Mouse (Mus musculus): ENCODE data around the gene Phtf2.
A peak's percentile ranks its signal among the peaks of the same experiment; 100 is the strongest.
"Not testable (repeated sequence)": the region's sequence is repeated elsewhere in the genome, so short reads cannot be mapped to it uniquely, and the experiment has no call there.

The Phtf2 gene

DNA sequence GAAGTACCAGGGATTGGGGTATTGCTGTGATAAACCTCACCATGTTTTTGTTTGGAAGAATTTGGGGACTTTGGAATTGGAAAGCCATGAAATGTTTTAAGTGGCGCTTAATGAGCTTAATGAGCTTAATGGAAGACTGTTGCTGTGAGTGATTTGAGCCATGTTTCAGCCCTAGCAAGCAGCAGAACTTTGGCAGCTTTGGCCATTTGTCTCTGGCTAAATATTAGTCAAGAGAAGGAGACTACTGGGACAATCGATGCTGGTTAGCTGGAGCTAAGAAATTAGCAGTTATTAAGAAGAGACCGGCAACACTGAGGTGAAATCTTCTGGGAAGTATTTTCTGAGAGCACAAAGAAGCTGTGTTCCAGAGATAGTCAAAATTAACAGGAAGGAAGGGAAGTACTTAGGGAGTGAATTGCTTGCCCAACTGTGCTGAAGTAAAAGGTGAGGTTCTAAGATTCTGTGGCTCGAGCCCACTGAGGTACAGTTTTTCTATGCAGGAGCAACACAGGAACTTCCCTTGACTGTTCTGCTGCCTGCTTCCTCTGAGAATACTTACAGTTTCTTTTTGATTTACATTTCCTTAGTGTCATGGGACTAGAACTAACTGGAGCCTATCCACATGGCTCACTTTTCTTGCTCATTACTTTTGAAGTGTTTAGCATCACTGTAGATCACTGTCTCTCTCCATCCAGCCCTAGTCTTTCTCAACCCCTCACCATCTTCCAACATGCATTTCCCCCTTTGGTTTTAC, 17.5 kb downstream of the Phtf2 start:
- no peak for DNase-seq (ENCODE audit: low read depth, low spot score)

DNA sequence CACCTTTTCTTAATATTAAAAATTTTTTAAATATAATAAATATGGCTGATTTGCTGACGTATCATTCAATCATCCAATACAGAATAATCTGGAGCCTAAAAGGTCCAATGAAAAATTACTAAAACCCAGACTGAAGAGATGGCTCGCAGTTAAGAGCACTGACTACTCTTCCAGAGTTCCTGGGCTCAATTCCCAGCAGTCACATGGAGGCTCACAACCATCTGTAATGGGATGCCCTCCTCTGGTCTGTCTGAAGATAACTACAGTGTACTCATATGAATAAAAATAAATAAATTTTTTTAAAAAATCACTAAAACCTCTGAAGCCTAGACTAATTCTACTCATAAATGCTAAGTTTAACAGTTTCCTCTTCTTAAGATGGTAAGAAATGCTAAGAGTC, 20.0 kb downstream of the Phtf2 start:
- DNase-seq (ENCODE audit: low read depth, low spot score), result no peak

DNA sequence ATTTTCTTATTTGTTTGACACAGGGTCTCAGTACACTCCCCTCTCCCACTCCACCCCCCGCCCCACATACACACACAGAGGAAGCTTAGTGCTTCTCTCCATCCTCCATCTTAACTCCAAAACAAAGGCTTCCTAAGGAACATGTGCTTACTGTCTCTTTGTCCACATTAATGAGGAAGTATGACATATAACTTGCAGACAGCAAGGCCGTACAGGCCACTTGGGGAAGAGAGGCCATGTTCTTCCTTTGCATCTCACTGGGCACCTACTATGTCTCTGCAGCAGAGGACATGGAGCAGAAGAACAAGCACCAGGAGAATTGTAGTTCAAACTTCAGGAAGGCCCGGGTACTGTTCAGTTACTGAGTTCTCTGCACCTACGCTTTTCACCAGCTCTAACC, 21.4 kb downstream of the Phtf2 start:
- DNase-seq (ENCODE audit: low read depth, low spot score), result no peak

DNA sequence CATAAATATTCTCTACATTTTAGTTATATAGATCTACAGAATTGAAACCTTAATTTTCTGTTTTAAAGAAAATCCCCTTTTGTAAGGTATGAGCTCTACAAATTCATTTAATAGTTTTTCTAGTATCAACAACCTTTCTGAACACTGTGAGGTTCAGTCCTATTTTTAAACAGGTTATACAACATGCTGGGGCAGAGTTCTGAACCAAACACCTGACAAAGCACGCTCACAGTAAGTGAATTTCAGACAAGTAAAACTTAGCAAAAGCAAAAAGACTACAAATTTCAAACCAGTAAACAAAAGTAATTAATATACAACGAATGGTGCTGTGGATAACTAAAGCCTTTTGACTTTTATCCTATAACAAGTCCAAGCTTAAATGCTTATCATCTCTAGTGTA, 23.5 kb downstream of the Phtf2 start:
- no peak for DNase-seq (ENCODE audit: low read depth, low spot score)

DNA sequence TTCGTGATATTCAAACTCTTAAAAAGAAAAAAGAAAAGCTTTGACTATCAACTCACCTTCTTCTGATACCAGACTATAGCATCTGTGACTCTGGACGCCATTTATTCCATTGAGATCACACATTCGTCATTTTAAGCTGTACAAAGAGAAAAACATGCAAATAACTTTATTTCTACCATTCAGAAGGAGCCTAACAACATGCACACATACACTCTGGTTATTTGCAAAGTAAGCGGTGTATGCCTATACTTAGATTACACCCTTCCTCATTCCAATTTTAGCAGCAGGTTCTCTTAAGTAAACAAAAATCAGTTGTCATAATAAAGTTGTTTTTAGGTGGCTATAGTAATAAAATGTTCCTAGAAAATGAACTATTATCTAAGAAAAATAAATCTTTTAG, 26.9 kb downstream of the Phtf2 start:
- no peak for DNase-seq (ENCODE audit: low read depth, low spot score)

DNA sequence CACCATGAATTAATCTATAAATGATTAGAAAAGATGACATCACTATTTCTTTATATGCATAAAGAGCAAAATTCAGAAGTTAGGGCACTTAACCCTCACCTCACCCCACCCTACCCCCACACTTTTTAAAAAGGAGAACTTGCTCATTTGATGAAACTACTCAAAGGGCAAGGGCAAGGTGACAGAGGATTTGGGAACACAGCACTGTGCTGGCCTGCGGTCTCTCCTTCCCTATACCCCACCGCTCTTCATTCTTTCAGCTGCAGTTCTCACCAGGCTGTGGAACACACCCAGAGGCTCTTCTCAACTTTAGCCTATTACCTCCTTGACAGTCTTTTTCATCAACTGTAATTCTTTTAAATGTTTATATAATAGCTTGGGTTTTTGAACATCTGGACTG, 34.9 kb downstream of the Phtf2 start:
- DNase-seq (ENCODE audit: low read depth, low spot score), result no peak

DNA sequence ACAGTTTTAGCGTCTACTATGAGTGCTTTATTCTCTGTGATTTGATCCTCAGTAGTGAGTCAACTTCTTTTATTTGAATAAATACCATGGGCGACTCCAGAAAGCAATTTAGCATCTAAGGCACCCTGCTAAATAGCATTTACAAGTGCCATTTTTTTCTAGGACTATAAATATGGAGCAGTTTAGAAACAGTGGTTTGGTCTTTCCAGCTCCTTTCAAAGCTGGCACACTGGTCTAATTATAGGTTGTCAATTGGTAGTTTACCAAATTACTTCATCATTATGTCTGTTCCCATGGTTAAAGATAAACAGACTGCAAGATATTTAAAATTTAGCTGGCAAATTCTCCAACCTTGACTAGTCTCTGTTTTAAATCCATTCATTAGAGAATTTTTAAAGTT, 38.1 kb downstream of the Phtf2 start:
- no peak for DNase-seq (ENCODE audit: low read depth, low spot score)

DNA sequence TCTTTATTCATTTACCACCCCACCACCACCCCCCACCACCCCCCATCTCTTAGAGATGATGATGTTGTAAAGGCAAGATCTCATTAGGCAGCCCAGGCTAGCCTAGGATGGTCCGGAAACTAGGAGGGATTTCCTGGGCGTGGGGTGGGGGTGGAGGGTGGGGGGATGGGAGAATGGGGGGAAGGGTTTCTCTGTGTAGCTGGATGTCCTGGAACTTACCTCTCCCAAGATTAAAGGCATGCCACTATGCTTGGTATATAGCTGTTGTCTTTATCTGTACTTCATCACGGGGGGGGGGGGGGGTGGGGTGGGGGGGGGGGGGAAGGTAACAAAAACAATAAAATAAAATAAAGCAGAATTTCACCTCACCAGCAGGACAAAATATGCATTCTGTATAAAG, 38.5 kb downstream of the Phtf2 start:
- DNase-seq (ENCODE audit: low read depth, low spot score), result no peak

DNA sequence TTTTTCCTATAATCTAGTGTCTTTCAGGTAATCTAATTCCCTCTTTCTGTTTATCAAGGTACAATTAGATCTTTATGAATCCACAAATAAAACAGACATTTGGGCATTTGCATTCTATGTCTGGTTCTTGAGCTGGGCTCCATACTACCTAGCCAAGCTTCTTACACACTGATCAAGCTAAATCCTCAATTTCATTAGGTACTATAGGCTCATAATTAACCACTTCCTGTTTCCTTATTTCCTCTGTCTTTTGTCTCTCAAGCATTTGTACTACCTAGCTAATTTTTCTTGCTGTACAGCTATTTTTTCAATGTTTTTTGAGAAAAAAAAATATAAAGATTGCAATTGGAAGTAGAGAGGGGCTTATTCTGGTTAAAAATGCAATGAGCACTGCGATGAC, 44.8 kb downstream of the Phtf2 start:
- no peak for DNase-seq (ENCODE audit: low read depth, low spot score)

DNA sequence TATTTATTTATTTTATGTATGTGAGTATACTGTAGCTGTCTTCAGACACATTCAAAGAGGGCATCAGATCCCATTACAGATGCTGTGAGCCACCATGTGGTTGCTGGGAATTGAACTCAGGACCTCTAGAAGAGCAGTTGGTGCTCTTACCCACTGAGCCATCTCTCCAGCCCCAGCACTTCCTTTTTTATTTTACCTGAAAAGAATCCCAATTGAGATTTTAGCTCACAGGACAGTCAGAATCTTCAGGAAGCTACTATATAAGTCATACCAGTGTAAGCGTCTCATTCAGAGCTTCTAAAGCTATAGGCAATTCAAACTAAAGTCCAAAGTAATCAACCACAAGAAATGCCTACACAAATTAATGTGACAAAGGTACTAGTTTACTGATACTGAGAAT, 47.5 kb downstream of the Phtf2 start:
- DNase-seq (ENCODE audit: low read depth, low spot score), result no peak

DNA sequence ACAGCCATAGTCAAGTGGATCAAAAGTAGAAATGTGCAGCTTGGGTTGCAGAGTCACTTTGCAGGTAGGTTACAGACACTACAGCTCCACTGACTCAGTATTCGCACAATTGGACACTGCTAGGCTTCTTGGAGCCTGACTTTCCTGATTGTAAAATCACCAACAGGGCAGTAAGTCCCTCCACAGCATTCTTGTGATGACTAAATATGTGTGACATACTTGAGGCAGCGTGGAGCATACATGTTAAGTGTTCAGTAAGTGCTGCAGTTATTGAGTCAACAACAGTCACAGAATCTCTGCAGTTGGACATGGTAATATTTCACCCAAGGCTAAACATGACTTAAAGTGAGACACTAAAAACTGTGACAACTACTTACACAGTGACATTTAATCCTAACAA, 50.5 kb downstream of the Phtf2 start:
- no peak for DNase-seq (ENCODE audit: low read depth, low spot score)

DNA sequence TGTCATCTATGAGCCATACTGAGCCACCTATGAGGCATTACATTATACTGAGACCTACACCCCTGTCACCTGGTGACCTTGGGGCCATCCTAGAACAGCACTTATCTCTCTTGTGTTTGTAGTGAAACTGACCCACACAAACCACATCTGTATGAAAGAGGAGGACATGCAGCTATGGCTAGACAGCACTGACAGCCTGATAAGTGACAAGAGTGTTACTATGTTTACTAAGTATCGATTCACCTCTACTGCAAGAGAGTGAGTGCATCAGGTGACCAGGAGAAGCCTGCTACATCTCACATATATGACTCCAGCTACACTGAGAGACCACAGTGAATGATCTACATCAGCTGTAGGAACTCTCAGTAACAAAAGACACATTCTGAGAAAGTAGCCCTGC, 51.2 kb downstream of the Phtf2 start:
- no peak for DNase-seq (ENCODE audit: low read depth, low spot score)

DNA sequence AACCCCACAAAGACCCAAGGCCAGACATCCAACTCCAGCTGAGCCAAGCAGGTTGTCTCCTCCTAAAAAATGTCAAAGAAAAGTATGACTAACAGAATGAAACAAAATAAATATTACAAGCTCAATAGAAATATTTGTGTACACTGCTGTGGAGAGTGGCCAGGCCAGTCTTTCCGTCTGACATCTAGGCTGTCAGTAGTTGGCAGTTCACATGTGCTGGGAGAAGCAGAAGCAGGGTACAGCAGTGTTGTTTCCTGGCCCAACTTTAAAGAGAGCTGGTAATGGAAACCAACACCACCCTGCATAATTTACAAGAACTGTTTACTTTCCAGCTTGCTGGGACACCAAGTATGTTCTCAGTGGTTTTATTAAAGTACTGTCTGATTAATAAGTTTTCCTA, 60.3 kb downstream of the Phtf2 start:
- no peak for DNase-seq (ENCODE audit: low read depth, low spot score)

DNA sequence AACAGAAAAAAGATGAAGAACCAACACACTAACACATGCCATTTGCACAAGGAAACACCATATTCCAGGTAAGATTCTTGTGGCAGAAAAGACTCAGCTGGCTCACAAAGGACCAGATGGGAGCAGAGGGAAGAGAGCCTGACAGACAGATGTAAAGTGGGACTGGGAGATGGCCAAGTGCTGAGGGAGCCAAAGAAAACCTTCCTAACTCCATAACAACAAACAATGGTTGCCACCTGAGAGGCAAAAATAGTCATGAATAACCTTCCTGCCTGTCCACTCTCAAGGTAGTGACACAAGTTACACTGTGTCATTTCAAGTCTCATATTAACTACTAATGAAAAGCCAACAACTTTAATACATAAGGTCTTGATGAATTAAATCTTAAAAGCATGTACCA, 60.8 kb downstream of the Phtf2 start:
- no peak for DNase-seq (ENCODE audit: low read depth, low spot score)

DNA sequence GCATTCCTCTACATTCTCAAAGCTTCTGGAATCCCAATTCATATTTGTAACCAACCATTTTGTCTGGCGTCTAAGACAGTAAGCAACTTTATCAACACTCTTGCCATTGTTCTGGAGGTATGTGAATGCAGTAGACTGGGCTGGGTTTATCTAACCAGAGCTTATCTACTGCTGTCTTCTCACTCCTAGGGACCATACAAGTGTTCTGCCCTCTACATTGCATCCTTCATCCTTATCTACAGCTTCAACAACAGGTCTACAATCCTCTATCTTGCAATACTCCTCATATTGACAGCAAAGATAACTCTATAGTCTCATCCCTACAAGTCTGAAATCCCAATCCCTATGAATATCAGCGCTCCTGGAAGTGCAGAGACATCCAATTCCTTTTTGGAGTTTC, 66.8 kb downstream of the Phtf2 start:
- DNase-seq (ENCODE audit: low read depth, low spot score), result no peak

DNA sequence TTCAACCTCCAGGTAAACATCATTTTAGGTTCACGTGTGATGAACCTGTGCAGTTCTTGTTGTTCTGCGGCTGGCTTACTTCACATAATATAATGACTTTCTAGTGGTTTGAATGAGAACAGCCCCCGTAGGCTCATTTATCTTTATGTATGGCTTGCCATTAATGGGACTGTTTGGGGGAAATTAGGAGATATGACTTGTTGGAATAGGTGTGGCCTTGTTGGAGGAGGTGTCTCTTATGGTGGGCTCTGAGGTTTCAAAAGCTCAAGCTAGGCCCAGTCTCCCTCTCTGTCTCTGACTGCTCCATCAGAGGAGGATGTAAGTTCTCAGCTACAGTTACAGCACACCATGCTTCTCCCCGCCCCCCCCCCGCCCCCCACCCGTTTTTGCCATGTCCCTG, 71.5 kb downstream of the Phtf2 start:
- DNase-seq (ENCODE audit: low read depth, low spot score), result no peak

DNA sequence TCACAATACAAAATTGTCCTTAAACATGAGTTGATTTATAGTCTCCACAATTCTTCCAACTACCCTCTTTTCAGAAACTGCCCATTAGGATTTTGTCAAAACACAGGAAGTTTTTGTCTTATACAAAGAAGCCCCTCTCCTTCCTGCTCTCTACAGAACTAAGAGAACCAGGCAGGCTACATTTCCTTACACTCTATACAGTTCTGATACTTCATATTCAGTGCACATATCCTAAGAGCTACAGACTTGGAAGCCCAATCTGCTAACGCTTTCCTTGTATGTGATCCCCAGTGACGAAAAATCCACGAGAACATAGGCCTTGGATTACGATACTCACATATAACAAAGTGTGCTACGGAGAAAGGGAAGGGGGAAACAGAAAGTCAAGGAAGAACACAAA, 86.0 kb downstream of the Phtf2 start:
- no peak for DNase-seq (ENCODE audit: low read depth, low spot score)

DNA sequence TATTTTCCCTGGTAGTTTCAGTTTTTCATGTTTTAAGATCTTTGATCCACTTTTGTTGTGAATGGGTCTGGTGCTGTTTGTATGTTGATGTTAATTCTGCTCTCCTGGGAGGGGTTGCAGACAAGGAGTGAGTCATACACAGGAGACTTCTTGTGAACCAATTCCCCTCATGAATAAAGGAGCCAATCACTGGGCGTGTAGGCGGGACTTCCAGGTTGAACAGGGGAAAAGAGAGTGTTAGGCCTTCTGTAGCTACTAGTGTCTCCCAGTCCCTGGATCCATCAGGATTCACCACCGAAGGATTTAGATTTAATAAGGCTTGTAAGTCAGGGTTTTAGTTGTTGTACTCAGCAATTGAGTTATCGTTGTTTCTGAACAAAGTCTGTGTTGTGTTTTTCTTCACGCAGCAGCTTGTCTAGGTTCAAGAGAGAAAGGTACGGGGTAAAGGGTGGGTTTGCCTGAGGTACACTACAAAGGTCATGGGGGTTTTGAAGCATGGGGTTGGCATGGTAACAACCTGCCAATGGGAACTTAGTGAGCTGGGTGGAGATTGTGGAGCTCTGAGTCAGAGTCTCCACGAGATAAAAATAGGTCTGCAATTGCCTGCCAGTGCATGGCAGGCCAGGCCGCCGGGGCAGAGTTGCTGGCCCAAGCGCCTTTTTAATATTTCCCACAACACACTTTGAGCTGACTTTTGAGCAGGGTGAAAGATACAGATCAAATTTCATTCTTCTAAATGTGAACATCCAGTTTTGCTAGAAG, 90.0 kb downstream of the Phtf2 start:
- DNase-seq (ENCODE audit: low read depth, low spot score), result peak; percentile 19

DNA sequence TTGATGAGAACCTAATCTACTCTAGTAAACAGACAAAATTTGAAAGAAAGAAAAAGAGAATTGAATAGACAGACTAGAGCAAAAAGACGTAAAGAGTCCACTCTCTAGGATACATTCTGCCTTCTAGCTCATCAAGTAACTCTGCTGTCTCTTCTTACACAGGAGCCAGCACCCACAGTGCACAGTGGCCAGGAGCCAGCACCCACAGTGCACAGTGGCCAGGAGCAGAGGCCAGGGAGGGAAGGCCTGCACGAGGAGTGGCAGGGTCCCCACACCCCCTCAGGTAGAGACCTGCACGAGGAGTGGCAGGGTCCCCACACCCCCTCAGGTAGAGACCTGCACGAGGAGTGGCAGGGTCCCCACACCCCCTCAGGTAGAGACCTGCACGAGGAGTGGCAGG, 95.5 kb downstream of the Phtf2 start:
- DNase-seq (ENCODE audit: low read depth, low spot score), result not testable (repeated sequence)

DNA sequence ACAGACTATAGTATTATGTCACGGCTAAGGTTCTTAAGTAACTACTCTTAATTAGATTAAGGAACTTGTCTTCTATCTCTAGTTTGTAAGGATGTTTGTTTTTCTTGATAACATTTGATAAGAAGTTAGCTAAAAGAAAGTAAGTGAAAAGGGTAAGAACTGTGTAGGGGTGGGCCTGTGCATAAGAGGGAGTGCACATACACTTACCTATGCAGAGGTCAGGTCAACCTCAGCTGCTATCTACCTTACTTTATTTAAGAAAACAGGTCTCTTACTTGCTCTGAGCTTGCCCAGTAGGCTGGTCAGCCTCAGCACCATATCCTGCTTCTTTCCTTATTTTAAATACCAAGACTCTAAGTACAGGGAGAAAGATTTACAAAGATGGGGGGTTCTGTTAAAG, 100.8 kb downstream of the Phtf2 start:
- DNase-seq (ENCODE audit: low read depth, low spot score), result no peak

DNA sequence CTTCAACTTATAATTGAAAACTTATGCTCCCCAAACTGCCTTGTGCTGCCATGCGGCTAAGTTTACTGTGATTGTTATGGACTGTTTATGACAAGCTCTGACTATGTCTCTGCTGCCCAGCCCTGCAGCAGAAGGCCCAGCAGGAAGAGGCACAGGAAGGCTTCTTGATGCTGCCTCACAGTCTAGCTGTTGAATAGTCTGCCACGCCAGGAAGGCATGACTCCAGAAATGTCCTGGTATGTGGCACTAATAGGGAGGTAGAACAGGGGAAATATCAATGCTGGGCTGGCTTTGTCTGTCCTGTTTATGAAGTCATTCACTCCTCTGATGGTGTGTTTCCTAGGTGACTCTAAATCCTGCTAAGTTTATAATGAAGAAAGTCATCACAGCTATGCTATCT, 102.7 kb downstream of the Phtf2 start:
- DNase-seq (ENCODE audit: low read depth, low spot score), result no peak

DNA sequence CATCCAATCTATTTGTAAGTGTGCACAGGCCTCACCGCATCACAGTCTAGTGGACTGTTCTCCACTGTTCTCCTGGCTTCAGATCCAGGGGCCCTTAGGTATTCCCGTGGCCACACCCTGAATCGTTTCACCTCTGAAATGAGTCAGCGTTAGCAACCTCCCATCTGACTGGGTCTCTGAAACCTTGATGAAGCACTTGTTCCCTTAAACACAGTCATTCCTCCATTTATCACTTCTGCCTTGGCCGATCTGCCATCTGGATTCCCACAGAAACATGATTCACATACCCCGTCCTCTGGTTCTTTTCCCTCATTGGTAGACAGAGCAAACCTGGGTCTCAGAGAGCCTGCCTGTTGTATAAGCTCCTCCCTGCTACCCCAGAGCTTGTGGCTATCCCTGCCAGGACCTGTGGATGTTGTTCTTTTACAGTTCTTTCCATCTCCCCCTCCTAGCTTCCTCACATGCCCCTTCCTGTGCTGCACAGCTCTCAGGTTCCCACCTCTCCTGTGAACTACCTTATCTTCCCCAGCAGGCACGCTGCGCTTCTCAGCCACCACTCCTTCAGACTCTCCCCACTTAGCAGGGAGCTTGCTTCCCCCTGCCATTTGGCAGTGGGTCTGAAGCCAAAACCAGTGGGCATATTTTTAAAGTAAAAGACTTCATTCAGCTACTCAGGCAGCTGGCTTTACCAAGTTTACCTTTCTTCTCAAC, 103.5 kb downstream of the Phtf2 start:
- no peak for DNase-seq (ENCODE audit: low read depth, low spot score)

DNA sequence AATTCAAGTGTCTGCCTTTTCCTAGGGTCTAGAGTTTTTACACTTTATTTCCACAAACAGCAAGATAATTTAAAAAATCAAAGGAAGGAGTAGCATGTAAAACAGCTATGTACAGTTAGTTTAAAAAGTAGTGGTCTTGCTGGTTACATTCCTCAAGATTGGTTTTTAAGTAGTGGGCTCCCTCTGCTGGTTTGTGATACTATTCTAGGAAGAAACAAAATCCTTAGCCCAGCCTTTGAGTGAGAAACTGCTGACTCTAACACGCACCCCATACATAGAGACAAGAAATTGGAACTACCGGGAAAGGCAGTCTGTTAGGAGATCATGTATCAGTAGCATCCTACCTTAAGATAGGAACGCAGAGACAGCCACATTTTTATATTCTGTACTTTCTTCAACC, 108.6 kb downstream of the Phtf2 start:
- no peak for DNase-seq (ENCODE audit: low read depth, low spot score)
